In the genomic region with DNA sequence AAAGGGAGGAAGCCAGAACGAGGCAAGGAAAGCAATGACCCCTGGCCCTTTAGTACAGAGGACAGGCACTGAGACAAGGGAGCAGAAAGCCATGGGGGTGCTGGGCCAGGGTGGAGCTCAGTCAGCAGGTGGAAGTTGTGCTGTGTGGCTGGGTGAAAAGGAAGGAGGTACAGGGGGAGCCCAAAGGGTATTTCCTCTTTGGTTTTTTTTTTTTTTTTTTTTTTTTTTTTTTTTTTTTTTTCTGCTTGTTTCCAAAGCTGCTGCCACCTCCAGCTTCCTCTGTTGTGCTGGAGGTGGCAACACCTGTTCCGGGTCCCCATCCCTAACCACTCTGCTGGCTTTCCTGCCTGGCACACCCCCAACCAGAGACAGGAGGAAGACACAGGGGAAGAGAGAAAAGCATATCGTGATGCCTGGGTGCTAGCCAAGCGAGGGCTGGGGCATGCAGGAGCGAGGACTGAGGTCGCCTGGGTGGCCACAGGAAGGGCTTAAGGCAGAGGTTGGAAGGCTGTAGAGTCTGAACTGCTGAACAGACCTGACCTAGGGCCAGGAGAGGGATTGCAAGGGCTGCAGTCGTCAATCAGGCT, we compare ENCODE assay signal across 27 mouse cellular contexts. TPM values are rescaled to one million over a fixed set of nuclear protein-coding genes. Genes with fewer than 3 reads are reported as not detected.
A peak's percentile ranks its signal among the peaks of the same experiment; 100 is the strongest.
DNase-seq lines count a peak whose midpoint lies in the region; ATAC-seq and TF ChIP-seq lines count a peak whose summit lies in the region.
"Had no signal": no experiment of that assay in that cellular context is flagged by ENCODE, and none has a peak within 500 bp of the region (broad histone marks: within the 10 kb centered on the region; RNA-seq: fewer than 3 reads in every experiment).

No protein-coding gene starts in this region.

- H3K4me3 ChIP-seq in bone marrow, adult 2 months (replicated peaks; ENCODE audit: control insufficient read depth, low read depth, low read length): no peak overlapping the region
- H3K4me3 ChIP-seq: embryonic facial prominence, embryonic 13.5 days; heart, embryonic 10.5 days; hindbrain, embryonic 13.5 days; intestine, embryonic 15.5 days; limb, embryonic 13.5 days; neural tube, embryonic 12.5 days had no signal

- TF ChIP-seq POLR2A in bone marrow, adult 2 months (IDR thresholded peaks at IDR 0.05; ENCODE audit: borderline replicate concordance, control insufficient read depth, low read depth, low read length): no peak

- ATAC-seq in neutrophil, adult 5-6 weeks (ENCODE audit: extremely low read depth, insufficient number of reproducible peaks, low FRiP score, poor library complexity, severe bottlenecking): peak; percentile 37; the same call in 1 of the 2 replicates
- ATAC-seq: forebrain, embryonic 14.5 days; intestine, embryonic 15.5 days had no signal

- no peak for TF ChIP-seq CTCF in bone marrow, adult 2 months (IDR thresholded peaks at IDR 0.05; ENCODE audit: control insufficient read depth, insufficient read depth, low read length)

- peak overlapping the region; percentile 47 for H3K27ac ChIP-seq in bone marrow, adult 2 months (ENCODE audit: control insufficient read depth, insufficient read depth, low read depth, low read length, poor library complexity)
- H3K27ac ChIP-seq: embryonic facial prominence, embryonic 13.5 days; heart, embryonic 10.5 days; hindbrain, embryonic 13.5 days; intestine, embryonic 15.5 days; limb, embryonic 13.5 days; liver, embryonic 14.5 days; macrophage; neural tube, embryonic 12.5 days had no signal

- peaks cover 2% of the 10 kb centered on the region; the same call in 1 of the 2 replicates for H3K4me1 ChIP-seq in bone marrow, adult 2 months (ENCODE audit: control insufficient read depth, insufficient read depth, low read length)
- H3K4me1 ChIP-seq: neural tube, embryonic 12.5 days had no signal

- DNase-seq in spleen, postnatal 36 days (ENCODE audit: low spot score in 2 of 2): peak; percentile 75
- no peak for DNase-seq in spleen, adult 12 weeks (ENCODE audit: low spot score)
- peak; percentile 60 for DNase-seq in thymus, postnatal 4 days
- no peak for DNase-seq in layer of hippocampus, adult 9-10 months (ENCODE audit: low spot score)
- no peak for DNase-seq in frontal cortex, adult 2 months (ENCODE audit: extremely low spot score in 1 of 2, low spot score in 1 of 2)
- no peak for DNase-seq in kidney, adult 18-20 months
- DNase-seq: heart, postnatal 10 days; layer of hippocampus, postnatal 36 days; right cerebral cortex, postnatal 14 days had no signal

- WGBS in bone marrow, adult 2 months: 6% methylated on average over 7 of the region's 7 CpGs

RNA-seq across cellular contexts. Expression of gene Grap, which starts 7.8 kb away (rescaled TPM):
- 8.2 and 11.8 TPM in 2 replicates for polyA plus RNA-seq in bone marrow, adult 2 months (2011; ENCODE audit: insufficient read depth, insufficient read length, low replicate concordance, missing spikeins)
- total RNA-seq in neutrophil, adult 5-6 weeks (2017): 85.2 and 100 TPM in 2 replicates
- polyA plus RNA-seq in frontal cortex, adult 2 months (2012; rRNA removed): 6.6 and 7.2 TPM in 2 replicates

RNA-seq across cellular contexts. Expression of gene Fam83g, which starts 23.0 kb away (rescaled TPM):
- polyA plus RNA-seq in bone marrow, adult 2 months (2011; ENCODE audit: insufficient read depth, insufficient read length, low replicate concordance, missing spikeins): not detected in 2 replicates
- 1.1 and 1.7 TPM in 2 replicates for total RNA-seq in neutrophil, adult 5-6 weeks (2017)
- 0.06 and 0.13 TPM in 2 replicates for polyA plus RNA-seq in frontal cortex, adult 2 months (2012; rRNA removed)
- total RNA-seq: layer of hippocampus, postnatal 36 days; monocyte, adult 5-6 weeks had no signal
- polyA plus RNA-seq: C2C12, G1E, macrophage had no signal

RNA-seq across cellular contexts. Expression of gene Slc5a10, which starts 59.7 kb away (rescaled TPM):
- polyA plus RNA-seq in bone marrow, adult 2 months (2011; ENCODE audit: insufficient read depth, insufficient read length, low replicate concordance, missing spikeins): not detected in 2 replicates
- total RNA-seq in neutrophil, adult 5-6 weeks (2017): not detected in 2 replicates
- polyA plus RNA-seq in frontal cortex, adult 2 months (2012; rRNA removed): 0.04 and 0.13 TPM in 2 replicates
- total RNA-seq: adrenal gland, adult 18-20 months; G1E; gastrocnemius, postnatal 4 days; heart, postnatal 10 days; monocyte, adult 5-6 weeks had no signal
- polyA plus RNA-seq: C2C12; embryonic facial prominence, embryonic 13.5 days; forebrain, embryonic 14.5 days; G1E; heart, embryonic 10.5 days; hindbrain, embryonic 13.5 days; large intestine, adult 2 months; liver, embryonic 14.5 days; macrophage; midbrain, embryonic 11.5 days; neural tube, embryonic 12.5 days had no signal

Comparison
In these comparisons a context has a peak if more than half of its experiments do, and no peak if none do; other contexts are left out.
1. DNase-seq: peak in spleen, postnatal 36 days (2 of 2) and thymus, postnatal 4 days (single experiment); none in spleen, adult 12 weeks (single experiment), layer of hippocampus, adult 9-10 months (single experiment), frontal cortex, adult 2 months (0 of 2) and kidney, adult 18-20 months (single experiment).